Mouse (Mus musculus): ENCODE measurements at regions not wholly inside any gene's neighbourhood (a gene's known extent, or its start where the extent isn't known, plus 50 kb on each side); places are given as distances from the start of the nearest gene placed in this dataset.

DNA sequence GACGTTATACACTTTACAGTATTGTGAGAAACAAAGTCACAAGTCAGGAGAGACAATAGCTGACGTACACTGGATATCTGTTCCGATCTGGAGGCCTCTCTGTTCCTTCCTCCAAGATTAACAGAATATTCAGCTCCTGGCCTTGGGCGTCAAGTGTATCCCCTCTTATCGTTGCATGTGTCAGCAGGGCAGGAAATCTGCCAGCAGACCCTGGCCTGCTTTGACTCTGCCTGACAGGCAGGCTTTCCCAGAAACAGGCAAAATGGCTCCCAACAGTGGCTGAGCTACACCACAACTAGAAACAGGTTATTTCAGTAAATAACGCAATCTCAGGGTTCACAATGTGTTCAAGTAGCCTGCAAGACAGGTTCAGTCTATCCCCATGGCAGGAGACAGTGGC, 112.3 kb upstream of the Otogl start:
- TF ChIP-seq NRF1 (IDR thresholded peaks at IDR 0.05; ENCODE audit: insufficient read depth, low read depth, low read length, poor library complexity, severe bottlenecking): no peak
- no peak for TF ChIP-seq MXI1 (IDR thresholded peaks at IDR 0.05; ENCODE audit: low read depth, low read length)
- no peak for TF ChIP-seq ZMIZ1 (IDR thresholded peaks at IDR 0.05; ENCODE audit: low read depth, low read length)
- no peak for TF ChIP-seq GATA1 (IDR thresholded peaks at IDR 0.05; ENCODE audit: low read depth, low read length)
- no peak for TF ChIP-seq TCF12 (IDR thresholded peaks at IDR 0.05; ENCODE audit: low read depth, low read length)
- TF ChIP-seq CTCF (IDR thresholded peaks at IDR 0.05 in 2 of 3, conservative IDR thresholded peaks at IDR 0.05 in 1 of 3; ENCODE audit: control insufficient read depth in 1 of 3, insufficient read depth in 1 of 3, low read depth in 2 of 3, low read length in 3 of 3, poor library complexity in 1 of 3, severe bottlenecking in 1 of 3): no peak
- no peak for TF ChIP-seq MAFK (IDR thresholded peaks at IDR 0.05; ENCODE audit: borderline replicate concordance, low read depth, low read length)
- TF ChIP-seq POLR2A (IDR thresholded peaks at IDR 0.05; ENCODE audit: control insufficient read depth in 1 of 2, insufficient read depth in 1 of 2, low read depth in 1 of 2, low read length in 2 of 2, poor library complexity in 1 of 2): no peak
- TF ChIP-seq GABPA (IDR thresholded peaks at IDR 0.05; ENCODE audit: low read depth, low read length): no peak

All from MEL (cell line).